Mouse (Mus musculus) urinary bladder, postnatal 36 days (tissue): ENCODE measurements around the gene Gm9044.
A peak's percentile ranks its signal among the peaks of the same experiment; 100 is the strongest.
"Not testable (repeated sequence)": the region's sequence is repeated elsewhere in the genome, so short reads cannot be mapped to it uniquely, and the experiment has no call there.

Experiments
- DNase-seq, 2 experiments: peaks; one replicate each; pipeline ENCODE4 v3.0.0; 2022; ENCODE audit warnings: low spot score in 2 of 2, mixed read lengths in 1 of 2

The Gm9044 gene

DNA sequence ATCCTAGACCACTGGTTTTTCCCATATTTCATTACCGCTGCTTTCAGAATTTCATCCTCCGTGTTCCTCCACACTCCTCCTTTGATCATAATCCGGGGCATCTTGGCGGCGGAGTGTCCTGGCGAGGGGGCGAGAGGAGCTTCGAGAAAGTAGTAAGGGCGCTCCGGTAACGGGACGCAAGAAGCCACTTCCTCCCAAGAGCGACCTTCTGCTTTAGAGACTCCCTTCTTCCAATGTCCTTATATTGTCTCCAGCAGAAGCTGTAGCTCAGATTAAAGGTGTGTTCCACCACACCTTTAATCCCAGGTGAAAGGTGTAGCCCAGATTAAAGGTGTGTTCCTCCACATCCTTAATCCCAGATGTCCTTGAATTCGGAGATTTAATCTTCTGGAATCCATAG lies at the start of gene Gm9044:
Gene Gm9044, minus strand, starts transcription at position 101 of the 400 bp plus-strand sequence.
- DNase-seq: not testable (repeated sequence)

DNA sequence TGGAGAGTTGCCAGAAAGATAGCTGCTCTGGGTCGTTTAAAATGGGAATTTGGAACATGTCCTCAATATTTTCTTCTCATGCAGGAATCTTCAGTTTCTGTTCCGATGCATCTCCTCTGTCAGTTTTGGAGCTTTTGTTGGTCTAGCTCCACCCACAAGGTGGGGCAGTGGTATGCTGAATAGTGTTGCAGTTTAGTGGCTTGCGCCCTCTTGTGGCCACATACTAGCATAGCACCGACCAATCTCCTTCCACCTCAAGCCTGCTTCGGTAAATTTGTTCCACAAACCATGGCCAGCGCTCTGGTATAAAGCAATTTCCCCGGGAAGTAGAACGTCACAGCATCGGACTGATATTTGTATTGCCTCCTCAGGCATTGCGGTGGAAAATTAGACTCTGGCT lies 38.2 kb upstream of the Gm9044 start:
- DNase-seq: peak; percentile 76 to 77

DNA sequence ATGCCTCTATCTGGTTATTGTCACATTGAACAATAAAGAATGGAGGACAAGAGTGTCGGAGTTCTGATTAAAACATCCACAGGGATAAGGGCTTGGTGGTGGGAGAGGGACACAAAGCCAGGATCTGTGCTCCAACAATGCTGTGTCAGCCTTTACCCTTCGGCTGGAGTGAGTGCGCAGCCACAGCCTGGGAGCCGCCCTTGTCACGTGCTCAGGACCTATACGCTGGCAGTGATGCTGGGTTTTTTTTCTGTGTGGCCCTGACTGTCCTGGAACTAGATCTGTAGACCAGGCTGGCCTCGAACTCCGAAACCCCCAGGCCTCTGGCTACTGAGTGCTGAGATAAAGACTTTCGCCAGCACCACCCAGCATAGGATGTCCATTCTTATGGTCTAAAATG lies 37.3 kb upstream of the Gm9044 start:
- DNase-seq: no peak

DNA sequence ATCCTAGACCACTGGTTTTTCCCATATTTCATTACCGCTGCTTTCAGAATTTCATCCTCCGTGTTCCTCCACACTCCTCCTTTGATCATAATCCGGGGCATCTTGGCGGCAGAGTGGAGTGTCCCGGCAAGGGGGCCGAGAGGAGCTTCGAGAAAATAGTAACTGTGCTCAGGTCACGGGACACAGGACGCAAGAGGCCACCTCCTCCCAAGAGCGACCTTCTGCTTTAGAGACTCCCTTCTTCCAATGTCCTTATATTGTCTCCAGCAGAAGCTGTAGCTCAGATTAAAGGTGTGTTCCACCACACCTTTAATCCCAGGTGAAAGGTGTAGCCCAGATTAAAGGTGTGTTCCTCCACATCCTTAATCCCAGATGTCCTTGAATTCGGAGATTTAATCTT lies 21.8 kb upstream of the Gm9044 start, which contains the start of gene Gm9049:
Gene Gm9049, minus strand, starts transcription at position 101 of the 400 bp plus-strand sequence.
- not testable (repeated sequence) for DNase-seq

DNA sequence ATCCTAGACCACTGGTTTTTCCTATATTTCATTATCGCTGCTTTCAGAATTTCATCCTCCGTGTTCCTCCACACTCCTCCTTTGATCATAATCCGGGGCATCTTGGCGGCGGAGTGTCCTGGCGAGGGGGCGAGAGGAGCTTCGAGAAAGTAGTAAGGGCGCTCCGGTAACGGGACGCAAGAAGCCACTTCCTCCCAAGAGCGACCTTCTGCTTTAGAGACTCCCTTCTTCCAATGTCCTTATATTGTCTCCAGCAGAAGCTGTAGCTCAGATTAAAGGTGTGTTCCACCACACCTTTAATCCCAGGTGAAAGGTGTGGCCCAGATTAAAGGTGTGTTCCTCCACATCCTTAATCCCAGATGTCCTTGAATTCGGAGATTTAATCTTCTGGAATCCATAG lies 16.4 kb upstream of the Gm9044 start, which contains the start of gene Gm9048:
Gene Gm9048, minus strand, starts transcription at position 101 of the 400 bp plus-strand sequence.
- DNase-seq: not testable (repeated sequence)

DNA sequence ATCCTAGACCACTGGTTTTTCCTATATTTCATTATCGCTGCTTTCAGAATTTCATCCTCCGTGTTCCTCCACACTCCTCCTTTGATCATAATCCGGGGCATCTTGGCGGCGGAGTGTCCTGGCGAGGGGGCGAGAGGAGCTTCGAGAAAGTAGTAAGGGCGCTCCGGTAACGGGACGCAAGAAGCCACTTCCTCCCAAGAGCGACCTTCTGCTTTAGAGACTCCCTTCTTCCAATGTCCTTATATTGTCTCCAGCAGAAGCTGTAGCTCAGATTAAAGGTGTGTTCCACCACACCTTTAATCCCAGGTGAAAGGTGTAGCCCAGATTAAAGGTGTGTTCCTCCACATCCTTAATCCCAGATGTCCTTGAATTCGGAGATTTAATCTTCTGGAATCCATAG lies 10.9 kb upstream of the Gm9044 start, which contains the start of gene Gm9046:
Gene Gm9046, minus strand, starts transcription at position 101 of the 400 bp plus-strand sequence.
- DNase-seq: not testable (repeated sequence)

DNA sequence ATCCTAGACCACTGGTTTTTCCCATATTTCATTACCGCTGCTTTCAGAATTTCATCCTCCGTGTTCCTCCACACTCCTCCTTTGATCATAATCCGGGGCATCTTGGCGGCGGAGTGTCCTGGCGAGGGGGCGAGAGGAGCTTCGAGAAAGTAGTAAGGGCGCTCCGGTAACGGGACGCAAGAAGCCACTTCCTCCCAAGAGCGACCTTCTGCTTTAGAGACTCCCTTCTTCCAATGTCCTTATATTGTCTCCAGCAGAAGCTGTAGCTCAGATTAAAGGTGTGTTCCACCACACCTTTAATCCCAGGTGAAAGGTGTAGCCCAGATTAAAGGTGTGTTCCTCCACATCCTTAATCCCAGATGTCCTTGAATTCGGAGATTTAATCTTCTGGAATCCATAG lies 5.5 kb upstream of the Gm9044 start, which contains the start of gene Gm9045:
Gene Gm9045, minus strand, starts transcription at position 101 of the 400 bp plus-strand sequence.
- not testable (repeated sequence) for DNase-seq

DNA sequence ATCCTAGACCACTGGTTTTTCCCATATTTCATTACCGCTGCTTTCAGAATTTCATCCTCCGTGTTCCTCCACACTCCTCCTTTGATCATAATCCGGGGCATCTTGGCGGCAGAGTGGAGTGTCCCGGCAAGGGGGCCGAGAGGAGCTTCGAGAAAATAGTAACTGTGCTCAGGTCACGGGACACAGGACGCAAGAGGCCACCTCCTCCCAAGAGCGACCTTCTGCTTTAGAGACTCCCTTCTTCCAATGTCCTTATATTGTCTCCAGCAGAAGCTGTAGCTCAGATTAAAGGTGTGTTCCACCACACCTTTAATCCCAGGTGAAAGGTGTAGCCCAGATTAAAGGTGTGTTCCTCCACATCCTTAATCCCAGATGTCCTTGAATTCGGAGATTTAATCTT lies 5.3 kb downstream of the Gm9044 start, which contains the start of gene Gm9040:
Gene Gm9040, minus strand, starts transcription at position 101 of the 400 bp plus-strand sequence.
- DNase-seq: not testable (repeated sequence)

DNA sequence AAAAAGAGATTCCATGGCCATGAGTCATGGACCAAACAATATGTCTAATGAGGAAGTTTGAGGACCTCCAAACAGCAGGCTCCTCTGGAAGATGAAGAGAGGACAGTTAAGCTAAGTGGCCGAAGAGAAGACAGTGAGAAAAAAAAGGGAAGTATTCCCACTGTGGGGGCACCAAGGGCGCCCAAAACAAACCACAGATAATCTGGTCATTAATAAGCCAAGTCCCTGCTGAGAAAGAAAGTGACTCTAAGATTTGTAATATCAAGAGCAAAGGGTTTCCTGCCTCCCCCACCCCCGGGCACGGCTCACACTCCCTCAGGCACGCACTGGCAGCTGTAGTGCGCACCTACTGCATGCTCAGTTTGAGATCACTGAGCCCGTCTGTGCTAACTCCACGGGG lies 13.2 kb downstream of the Gm9044 start:
- no peak for DNase-seq

DNA sequence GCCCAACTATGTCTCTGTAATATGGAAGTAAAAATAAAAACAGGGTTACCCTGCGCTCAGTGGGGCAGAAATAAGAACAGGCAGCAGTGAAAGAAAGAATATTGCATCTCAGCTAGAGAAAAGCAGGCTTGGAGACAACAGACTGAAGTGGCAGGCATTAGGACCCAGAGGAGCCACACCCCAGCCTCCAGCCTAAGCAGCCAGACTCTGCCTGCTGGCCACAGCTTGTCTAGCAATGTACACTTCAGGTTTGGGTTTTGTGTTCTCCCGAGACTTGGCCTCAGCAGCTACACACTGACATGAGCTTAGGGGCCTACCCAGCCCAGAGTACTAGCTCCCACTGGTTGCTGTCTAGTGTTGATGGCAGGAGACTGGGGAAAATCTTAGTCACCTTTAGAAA lies 30.1 kb downstream of the Gm9044 start:
- DNase-seq: not testable (repeated sequence)

DNA sequence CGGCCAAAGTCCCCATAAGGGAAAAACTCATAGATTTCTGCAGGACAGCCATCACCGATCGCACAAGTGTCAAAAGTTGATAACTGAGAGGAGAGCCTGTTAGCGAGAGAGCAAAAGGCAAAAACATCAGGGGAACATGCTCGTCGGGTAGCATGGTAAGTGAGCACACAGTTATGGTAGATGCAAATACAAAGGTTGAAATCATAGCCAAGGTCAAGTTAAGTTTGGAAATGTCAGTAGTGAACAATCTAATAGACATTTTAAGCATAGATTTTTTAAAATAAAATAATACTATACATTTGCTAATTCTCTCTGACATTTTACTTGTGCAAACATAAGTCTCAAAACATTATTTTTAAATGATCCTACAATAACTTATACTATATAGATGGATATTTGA lies 37.3 kb downstream of the Gm9044 start, which contains the start of gene Iltifb:
Gene Iltifb, minus strand, starts transcription at position 101 of the 400 bp plus-strand sequence.
- DNase-seq: no peak

DNA sequence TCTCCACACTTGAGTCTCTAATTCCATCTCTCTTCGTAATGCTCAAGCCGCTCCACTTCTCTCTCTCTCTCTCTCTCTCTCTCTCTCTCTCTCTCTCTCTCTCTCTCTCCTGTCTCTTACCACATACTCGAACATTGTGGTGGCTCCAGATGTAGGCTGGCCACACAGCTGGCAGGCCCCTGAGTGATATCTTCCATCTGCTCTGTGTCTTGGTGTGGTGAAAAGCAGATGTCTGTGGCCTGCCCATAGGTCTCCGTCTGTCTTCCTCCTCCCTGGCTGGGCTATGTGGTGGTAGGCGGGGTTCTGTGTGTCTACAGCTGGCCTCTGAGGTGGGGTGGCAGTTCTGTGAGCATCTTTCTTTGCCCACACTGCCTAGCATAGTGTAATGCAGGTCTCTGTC lies 49.2 kb downstream of the Gm9044 start:
- not testable (repeated sequence) for DNase-seq

DNA sequence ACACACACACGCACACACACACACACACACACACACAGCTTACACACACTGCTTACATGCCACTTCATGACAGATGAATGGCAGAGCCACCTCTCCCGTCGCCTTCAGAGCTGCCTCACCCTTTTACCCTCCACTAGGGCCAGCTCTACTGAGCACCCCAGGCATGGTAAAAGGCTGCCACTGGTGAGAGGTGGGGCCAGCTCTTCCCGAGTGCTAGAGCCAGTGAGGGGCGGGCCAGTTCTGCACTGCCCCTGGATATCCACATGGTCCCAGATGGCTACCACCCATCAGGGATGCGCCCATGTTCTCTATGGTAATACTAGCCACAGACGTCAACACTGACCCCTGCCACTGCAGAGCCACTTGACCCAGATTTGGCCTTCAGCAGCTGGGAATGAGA lies 49.6 kb downstream of the Gm9044 start:
- not testable (repeated sequence) for DNase-seq
